Mouse (Mus musculus) lung, postnatal 0 days (tissue): ENCODE results near the gene Zfp52. TPM values are rescaled to one million over a fixed set of nuclear protein-coding genes. Genes with fewer than 3 reads are reported as not detected.

Experiments
- ATAC-seq: fragments of 200-750 bp; cut with Nextera tagmentation; 2 replicates; pipeline ENCODE4 v1.8.0; 2017; ENCODE audit warnings: moderate library complexity
- DNase-seq: peaks from one replicate; pipeline ENCODE4 v3.0.0-alpha.2; 2016; ENCODE audit warnings: low spot score
- H3K27ac ChIP-seq: fragments of 300-500 bp; sonication (generic); 2 replicates; pipeline ENCODE4 v1.5.1; 2014; ENCODE audit warnings: antibody characterized with exemption, mild to moderate bottlenecking, low read length, mixed read lengths
- H3K27me3 ChIP-seq: fragments of 300-500 bp; sonication (generic); replicated peaks from 2 replicates; pipeline ENCODE4 v1.6.1; 2014; ENCODE audit warnings: low read length, mixed read lengths; ENCODE audit not compliant: insufficient read depth
- H3K36me3 ChIP-seq: fragments of 300-500 bp; sonication (generic); 2 replicates; pipeline ENCODE4 v1.6.1; 2014; ENCODE audit warnings: low read length, mixed read lengths; ENCODE audit not compliant: insufficient read depth
- H3K4me1 ChIP-seq: fragments of 300-500 bp; sonication (generic); 2 replicates; pipeline ENCODE4 v1.6.1; 2014; ENCODE audit warnings: antibody characterized with exemption, low read depth, low read length, mixed read lengths; ENCODE audit not compliant: insufficient read depth
- H3K4me2 ChIP-seq: fragments of 300-500 bp; sonication (generic); replicated peaks from 2 replicates; pipeline ENCODE4 v1.6.1; 2014; ENCODE audit warnings: low read depth, mild to moderate bottlenecking, low read length, moderate library complexity, mixed read lengths
- H3K4me3 ChIP-seq: fragments of 300-500 bp; sonication (generic); 2 replicates; pipeline ENCODE4 v1.5.1; 2014; ENCODE audit warnings: low read depth, low read length
- H3K9ac ChIP-seq: fragments of 300-500 bp; sonication (generic); replicated peaks from 2 replicates; pipeline ENCODE4 v1.6.1; 2014; ENCODE audit warnings: low read depth, mild to moderate bottlenecking
- H3K9me3 ChIP-seq: fragments of 300-500 bp; sonication (generic); 2 replicates; pipeline ENCODE4 v1.6.1; 2016; ENCODE audit warnings: low read length, mixed read lengths
- CTCF ChIP-seq: IDR thresholded peaks from 2 replicates; pipeline ENCODE4 v1.5.1; 2016; ENCODE audit warnings: antibody characterized with exemption, mild to moderate bottlenecking
- EP300 ChIP-seq: IDR thresholded peaks from 2 replicates; pipeline ENCODE4 v1.6.1; 2016; ENCODE audit warnings: antibody characterized with exemption, mild to moderate bottlenecking, control low read depth
- WGBS: fragments of 180-500 bp; shearing (Covaris S2); extraction: QIAGEN DNeasy Blood & Tissue Kit; methylation state at CpG from one replicate; pipeline ENCODE4 v1.1.7; 2014; 5-methylcytosine and 5-hydroxymethylcytosine counted together
- polyA plus RNA-seq: library from polyadenylated mRNA; unstranded; fragments of >200 nt; fragmentation: Nextera tagmentation; extraction: Ambion mirVana; gene quantifications from 2 replicates; pipeline ENCODE4 v1.2.1, GENCODE M21; 2015

Gene Zfp52
- polyA plus RNA-seq, 1 experiment from 2014 or later: 3.9 TPM

DNA sequence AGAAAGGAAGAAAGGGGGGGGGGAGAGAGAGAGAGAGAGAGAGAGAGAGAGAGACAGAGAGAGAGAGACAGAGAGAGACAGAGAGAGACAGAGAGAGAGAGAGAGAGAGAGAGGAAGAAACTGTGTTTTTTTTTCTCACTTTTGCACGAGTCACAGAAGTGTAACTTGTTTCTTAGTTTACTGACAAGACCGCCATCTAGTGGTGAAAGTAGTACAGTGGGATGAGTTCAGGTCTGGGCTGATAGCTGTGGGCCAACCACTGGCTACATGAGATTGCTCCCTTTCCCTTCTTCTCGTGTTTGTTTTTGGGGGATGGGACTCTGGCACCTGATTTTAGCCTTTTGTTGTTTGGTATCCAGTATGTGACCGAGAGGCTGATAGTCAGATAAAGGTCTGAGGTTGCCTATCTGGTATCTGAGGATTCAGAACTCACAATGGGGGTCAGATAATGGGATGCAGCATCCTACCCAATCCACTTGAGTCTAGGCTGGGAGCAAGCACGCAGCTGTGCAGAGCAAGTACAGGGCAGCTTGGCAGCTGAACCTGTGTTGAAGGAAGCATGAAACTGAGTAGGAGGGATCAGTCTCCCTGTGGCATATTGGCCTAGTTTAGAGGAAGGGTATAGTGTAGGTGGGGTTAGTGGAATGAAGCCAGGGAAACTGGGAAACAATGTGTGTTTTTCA is 44.3 kb downstream of the Zfp52 start:
- 20% methylated on average over 5 of the region's 5 CpGs for WGBS
- Histone ChIP-seq H3K36me3 (peaks cover 8% of the 10 kb centered on the region), H3K9ac (no peak overlapping the region), H3K27ac (no peak overlapping the region), H3K4me1 (no peaks in the 10 kb centered on the region), H3K4me3 (no peak overlapping the region), H3K27me3 (no peaks in the 10 kb centered on the region), H3K9me3 (no peaks in the 10 kb centered on the region), H3K4me2 (no peak overlapping the region)
- peak; percentile 90 for DNase-seq
- peak; percentile 85 for ATAC-seq
- TF ChIP-seq EP300: no peak
- peak; percentile 83 for TF ChIP-seq CTCF

DNA sequence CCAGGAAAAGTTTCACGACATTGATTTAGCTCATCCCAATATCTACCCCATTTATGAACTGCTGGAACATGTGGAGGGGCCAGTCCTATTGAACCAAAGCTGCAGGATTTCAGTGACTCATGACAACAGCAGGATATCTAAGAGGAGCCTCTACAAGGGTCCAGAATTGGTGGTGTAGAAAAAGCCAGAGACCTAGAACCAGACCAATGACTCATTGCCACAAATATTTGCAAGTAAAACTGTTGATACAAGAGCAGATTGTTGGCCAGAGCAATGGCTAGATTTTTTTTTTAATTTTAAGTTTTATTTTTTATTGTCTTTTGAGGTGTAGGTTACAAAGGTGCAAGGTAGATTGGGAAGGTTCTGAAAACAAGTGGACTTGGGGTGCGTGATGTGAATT is 50.2 kb downstream of the Zfp52 start:
- H3K9ac ChIP-seq: no peak overlapping the region
- DNase-seq: no peak
- peaks cover 35% of the 10 kb centered on the region for H3K36me3 ChIP-seq
- no peaks in the 10 kb centered on the region for H3K4me1 ChIP-seq
- no peaks in the 10 kb centered on the region for H3K27me3 ChIP-seq
- H3K9me3 ChIP-seq: no peaks in the 10 kb centered on the region
- H3K27ac ChIP-seq: no peak overlapping the region
- TF ChIP-seq EP300 (no peak), CTCF (no peak)
- whole genome bisulfite sequencing: 100% methylated on average over 2 of the region's 2 CpGs
- no peak overlapping the region for H3K4me2 ChIP-seq
- no peak for ATAC-seq
- H3K4me3 ChIP-seq: no peak overlapping the region

Other genes with a start within 250 kb of the Zfp52 start
- not detected in 2 replicates for gene Vmn1r237, start 223.7 kb upstream of the Zfp52 start, polyA plus RNA-seq
- gene Zfp677, start 151.8 kb upstream of the Zfp52 start, polyA plus RNA-seq: 1.8 and 2.4 TPM in 2 replicates
- 5.8 and 6.1 TPM in 2 replicates for gene Zfp54, start 112.3 kb upstream of the Zfp52 start, polyA plus RNA-seq
- 10.3 and 11.3 TPM in 2 replicates for gene Zfp51, start 85.2 kb upstream of the Zfp52 start, polyA plus RNA-seq
- gene Zfp53, start 46.5 kb upstream of the Zfp52 start, polyA plus RNA-seq: 8.8 and 9.0 TPM in 2 replicates
- 12.7 TPM in 2 replicates for gene Zfp948, start 31.5 kb downstream of the Zfp52 start, polyA plus RNA-seq
- gene Zfp983, start 115.1 kb downstream of the Zfp52 start, polyA plus RNA-seq: 1.8 and 2.1 TPM in 2 replicates
- 3.6 and 4.1 TPM in 2 replicates for gene Gm10226, start 156.3 kb downstream of the Zfp52 start, polyA plus RNA-seq
- gene Zfp760, start 172.2 kb downstream of the Zfp52 start, polyA plus RNA-seq: 6.6 and 6.7 TPM in 2 replicates
- 3.5 and 4.6 TPM in 2 replicates for gene Zfp229, start 195.3 kb downstream of the Zfp52 start, polyA plus RNA-seq